Mouse (Mus musculus) cerebellum, adult 11-12 months (tissue): ENCODE results near the gene Rbms1.
"Not testable (repeated sequence)": the region's sequence is repeated elsewhere in the genome, so short reads cannot be mapped to it uniquely, and the experiment has no call there.

Experiments
- DNase-seq: peaks from one replicate; pipeline ENCODE4 v3.0.0; 2022

Rbms1 gene

GRCm38 (mm10) chr2:60842976-60843375 is 120.0 kb downstream of the Rbms1 start:
- no peak for DNase-seq

- DNase-seq: no peak
Measured at GRCm38 (mm10) chr2:60840922-60841321, 122.1 kb downstream of the Rbms1 start.

- DNase-seq: no peak
Measured at GRCm38 (mm10) chr2:60839498-60839897, 123.5 kb downstream of the Rbms1 start.

- DNase-seq: no peak
Measured at GRCm38 (mm10) chr2:60838856-60839255, 124.1 kb downstream of the Rbms1 start.

- no peak for DNase-seq
Measured at GRCm38 (mm10) chr2:60837616-60838015, 125.4 kb downstream of the Rbms1 start.

- no peak for DNase-seq
Measured at GRCm38 (mm10) chr2:60836237-60836636, 126.8 kb downstream of the Rbms1 start.

GRCm38 (mm10) chr2:60834293-60834692 is 128.7 kb downstream of the Rbms1 start:
- DNase-seq: no peak

- no peak for DNase-seq
Measured at GRCm38 (mm10) chr2:60832254-60832653, 130.7 kb downstream of the Rbms1 start.

- not testable (repeated sequence) for DNase-seq
Measured at GRCm38 (mm10) chr2:60830464-60830863, 132.5 kb downstream of the Rbms1 start.

GRCm38 (mm10) chr2:60828908-60829462 is 134.0 kb downstream of the Rbms1 start:
- no peak for DNase-seq

- no peak for DNase-seq
Measured at GRCm38 (mm10) chr2:60827152-60827428, 135.9 kb downstream of the Rbms1 start.

GRCm38 (mm10) chr2:60826406-60827151 is 136.4 kb downstream of the Rbms1 start:
- no peak for DNase-seq

- DNase-seq: no peak
Measured at GRCm38 (mm10) chr2:60825690-60826089, 137.3 kb downstream of the Rbms1 start.

- no peak for DNase-seq
Measured at GRCm38 (mm10) chr2:60821635-60822034, 141.4 kb downstream of the Rbms1 start.

- DNase-seq: no peak
Measured at GRCm38 (mm10) chr2:60818632-60819031, 144.4 kb downstream of the Rbms1 start.

- no peak for DNase-seq
Measured at GRCm38 (mm10) chr2:60816307-60816706, 146.7 kb downstream of the Rbms1 start.

GRCm38 (mm10) chr2:60814788-60815187 is 148.2 kb downstream of the Rbms1 start:
- DNase-seq: no peak

- DNase-seq: no peak
Measured at GRCm38 (mm10) chr2:60812949-60813348, 150.0 kb downstream of the Rbms1 start.

GRCm38 (mm10) chr2:60810617-60811016 is 152.4 kb downstream of the Rbms1 start:
- no peak for DNase-seq

GRCm38 (mm10) chr2:60809441-60809921 is 153.5 kb downstream of the Rbms1 start:
- no peak for DNase-seq

GRCm38 (mm10) chr2:60808822-60809221 is 154.2 kb downstream of the Rbms1 start:
- DNase-seq: no peak

GRCm38 (mm10) chr2:60807341-60808195 is 155.4 kb downstream of the Rbms1 start:
- DNase-seq: no peak

- DNase-seq: no peak
Measured at GRCm38 (mm10) chr2:60804763-60805162, 158.2 kb downstream of the Rbms1 start.

- no peak for DNase-seq
Measured at GRCm38 (mm10) chr2:60803377-60803776, 159.6 kb downstream of the Rbms1 start.
